Mouse (Mus musculus) urinary bladder, postnatal 14 days (tissue): ENCODE measurements around the gene Parp1.
"Not testable (repeated sequence)": the region's sequence is repeated elsewhere in the genome, so short reads cannot be mapped to it uniquely, and the experiment has no call there.

ENCODE experiments used
- DNase-seq: peaks from one replicate; pipeline ENCODE4 v3.0.0; 2021; ENCODE audit warnings: low spot score

Gene Parp1

DNA sequence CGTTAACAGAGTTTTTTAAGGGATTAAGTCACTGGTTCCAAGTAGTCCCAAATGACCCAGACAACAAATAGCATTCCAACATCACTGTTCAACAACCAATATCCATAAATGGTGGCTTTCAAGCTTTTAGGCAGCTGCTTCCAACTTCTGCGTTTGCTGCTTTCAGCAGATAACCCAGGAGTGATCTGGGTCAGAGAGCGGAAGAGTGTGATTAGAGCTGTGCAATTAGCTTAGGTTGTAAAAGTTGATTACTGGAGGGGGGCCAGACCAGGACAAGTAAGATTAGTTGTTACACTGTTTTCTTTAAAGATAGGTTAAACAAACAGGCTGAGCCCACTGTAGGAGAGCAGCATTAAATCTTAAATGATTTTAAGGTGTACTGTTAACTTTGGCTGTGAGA is 7.5 kb upstream of the Parp1 start:
- no peak for DNase-seq

DNA sequence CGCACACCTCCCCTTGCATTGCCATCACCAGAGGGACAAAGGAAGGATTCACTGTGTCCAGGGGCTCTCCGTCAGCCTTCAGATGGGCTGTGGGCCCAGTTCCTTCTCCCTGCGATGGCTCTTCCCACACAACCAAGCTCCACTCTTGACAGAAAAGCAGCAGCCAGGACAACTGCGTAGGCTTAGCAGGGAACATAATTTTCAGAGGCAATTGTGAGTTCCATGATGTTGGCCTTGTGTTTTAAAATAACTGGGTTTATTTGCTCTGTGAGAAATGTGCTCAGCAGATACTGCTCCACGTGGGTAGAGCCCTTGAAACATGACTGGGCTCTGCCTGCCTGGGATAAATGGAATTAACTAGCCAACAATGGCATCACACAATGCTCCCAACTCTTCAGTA is 3.8 kb upstream of the Parp1 start:
- no peak for DNase-seq

DNA sequence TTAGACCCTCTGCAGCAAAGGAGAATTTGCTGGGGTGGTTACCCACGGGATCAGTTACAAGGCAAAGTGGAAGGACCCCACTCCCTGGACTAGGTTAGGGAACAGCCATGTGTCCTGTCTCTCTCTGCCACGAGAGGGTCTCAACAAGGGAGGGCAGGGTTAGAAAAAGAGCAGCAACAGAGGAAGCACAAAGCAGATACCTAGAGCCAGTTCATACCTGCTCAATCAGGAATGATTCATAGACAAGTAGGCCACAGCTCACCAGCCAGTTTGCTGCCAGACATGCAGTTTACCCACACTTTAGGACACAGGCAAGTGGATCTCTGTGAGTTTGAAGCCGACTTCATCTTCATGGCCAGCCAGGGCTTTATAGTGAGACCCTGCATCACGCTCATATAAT is 963 bp upstream of the Parp1 start:
- DNase-seq = no peak

- DNase-seq = no peak
These were observed 476 bp upstream of the Parp1 start for GRCm38 (mm10) chr1:180568248-180568647.

GRCm38 (mm10) chr1:180569453-180569852 is 729 bp downstream of the Parp1 start:
- no peak for DNase-seq

DNA sequence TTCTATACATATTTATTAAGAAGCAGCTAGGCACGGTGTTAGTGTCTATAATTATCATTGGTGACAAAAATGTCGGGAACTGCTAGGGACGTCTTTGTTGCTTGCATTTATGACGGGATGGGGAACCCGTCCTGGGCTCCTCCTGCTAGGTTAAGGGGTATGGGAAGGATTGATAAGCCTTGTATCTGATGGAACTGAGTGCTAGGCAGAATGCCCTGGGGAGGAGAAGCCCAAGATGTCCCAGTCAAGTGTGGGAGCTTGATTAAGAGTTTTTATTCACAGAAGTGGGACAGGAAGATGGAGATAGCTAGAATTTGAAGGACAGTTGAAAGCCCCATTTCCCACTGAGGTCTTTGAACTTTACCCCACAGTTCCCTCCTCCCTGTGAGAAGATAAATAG is 1.5 kb downstream of the Parp1 start:
- DNase-seq = no peak

- DNase-seq = no peak
These were observed 2.4 kb downstream of the Parp1 start for GRCm38 (mm10) chr1:180571018-180571589.

DNA sequence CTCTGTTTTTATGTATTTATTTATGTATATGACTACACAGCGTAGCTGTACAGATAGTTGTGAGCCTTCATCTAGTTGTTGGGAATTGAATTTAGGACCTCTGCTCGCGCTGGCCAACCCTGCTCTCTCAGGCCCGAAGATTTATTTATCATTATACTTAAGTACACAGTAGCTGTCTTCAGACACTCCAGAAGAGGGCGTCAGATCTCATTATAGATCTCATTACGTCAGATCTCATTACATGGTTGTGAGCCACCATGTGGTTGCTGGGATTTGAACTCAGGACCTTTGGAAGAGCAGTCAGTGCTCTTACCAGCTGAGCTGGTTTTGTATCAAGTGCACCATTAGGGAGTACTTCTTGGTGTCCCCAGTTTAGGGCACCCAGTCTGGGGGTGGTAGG is 3.0 kb downstream of the Parp1 start:
- not testable (repeated sequence) for DNase-seq

- DNase-seq = no peak
These were observed 3.4 kb downstream of the Parp1 start for GRCm38 (mm10) chr1:180572154-180572553.

DNA sequence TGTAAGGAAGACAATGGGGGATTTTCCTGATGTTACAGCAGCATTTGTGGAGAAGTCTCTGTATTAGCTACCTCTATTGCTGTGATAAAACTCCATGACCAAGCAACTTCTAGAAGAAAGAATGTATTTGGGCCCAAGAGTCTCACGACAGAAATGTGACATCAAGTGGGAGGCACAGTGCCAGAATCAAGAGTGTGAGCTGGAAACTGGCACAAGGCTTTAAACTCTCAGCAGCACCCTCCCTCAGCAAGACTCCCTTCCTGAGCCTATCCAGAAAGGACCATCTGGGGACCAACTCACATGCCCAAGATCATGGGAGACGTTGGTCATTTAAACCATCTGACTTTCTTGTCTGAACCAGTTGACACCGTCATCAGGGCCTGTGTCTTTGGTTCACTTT is 7.8 kb downstream of the Parp1 start:
- DNase-seq = no peak

DNA sequence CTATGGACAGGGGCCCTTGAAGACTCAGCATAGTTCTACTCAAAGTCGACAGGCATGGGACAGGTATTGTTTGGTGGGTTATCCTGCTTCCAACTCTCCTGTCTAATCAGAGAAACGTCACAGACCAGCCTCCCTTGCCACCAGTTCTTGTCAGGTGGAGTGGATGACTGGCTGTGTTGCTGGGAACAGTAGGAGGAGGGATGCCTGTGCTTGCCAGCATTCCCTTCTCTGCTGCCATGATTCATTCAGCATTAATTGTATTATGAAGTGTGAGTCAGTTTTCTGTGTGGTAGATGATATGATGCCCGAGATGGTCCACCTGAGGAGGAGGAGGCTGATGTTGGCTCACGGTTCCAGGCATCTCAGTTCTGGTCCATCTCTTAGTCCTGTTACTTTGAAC is 9.1 kb downstream of the Parp1 start:
- no peak for DNase-seq

DNA sequence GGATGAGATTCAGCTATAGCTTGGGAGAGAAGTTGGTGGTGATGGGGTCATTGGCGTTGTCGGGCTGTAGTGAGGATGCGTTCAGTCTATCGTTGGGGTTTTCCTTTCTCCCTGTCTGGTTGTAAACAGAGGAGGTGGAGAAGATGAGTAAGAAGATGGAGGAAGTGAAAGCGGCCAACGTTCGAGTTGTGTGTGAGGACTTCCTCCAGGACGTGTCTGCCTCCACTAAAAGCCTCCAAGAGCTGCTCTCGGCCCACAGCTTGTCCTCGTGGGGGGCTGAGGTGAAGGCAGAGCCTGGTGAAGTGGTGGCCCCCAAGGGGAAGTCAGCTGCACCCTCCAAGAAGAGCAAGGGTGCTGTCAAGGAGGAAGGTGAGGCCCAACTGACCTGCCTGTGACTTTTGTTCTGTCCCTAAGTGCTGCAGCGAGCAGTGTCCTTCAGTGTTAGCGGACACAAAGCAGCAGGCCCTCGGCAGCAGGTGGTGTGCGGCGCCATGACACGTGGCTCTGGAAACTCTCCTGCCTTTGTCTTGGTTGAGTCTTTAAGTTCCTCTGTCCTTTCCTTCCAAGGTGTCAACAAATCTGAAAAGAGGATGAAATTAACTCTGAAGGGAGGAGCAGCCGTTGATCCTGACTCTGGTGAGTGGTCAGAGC is 19.2 kb downstream of the Parp1 start:
- DNase-seq = no peak

- no peak for DNase-seq
These were observed 31.9 kb downstream of the Parp1 start for GRCm38 (mm10) chr1:180600578-180600977.

DNA sequence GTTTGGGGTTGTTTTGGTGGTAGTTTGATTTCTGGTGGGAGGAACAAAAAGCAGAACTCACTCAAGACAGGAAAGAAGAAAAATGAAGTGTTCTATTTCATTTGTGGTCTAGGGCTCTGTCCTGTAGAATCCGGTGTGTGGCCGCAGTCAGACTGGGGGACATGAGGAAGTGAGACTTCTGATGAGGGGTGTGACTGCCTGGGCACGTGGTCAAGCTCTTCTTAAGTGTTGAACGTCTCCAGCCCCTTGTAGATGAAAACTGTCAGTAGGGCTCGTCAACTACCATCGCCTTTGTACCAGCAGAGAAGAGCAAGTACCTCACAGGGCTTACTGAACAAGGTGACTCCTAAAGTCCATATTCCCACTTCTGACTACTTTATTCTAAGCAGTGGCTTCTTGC is 33.1 kb downstream of the Parp1 start:
- no peak for DNase-seq

DNA sequence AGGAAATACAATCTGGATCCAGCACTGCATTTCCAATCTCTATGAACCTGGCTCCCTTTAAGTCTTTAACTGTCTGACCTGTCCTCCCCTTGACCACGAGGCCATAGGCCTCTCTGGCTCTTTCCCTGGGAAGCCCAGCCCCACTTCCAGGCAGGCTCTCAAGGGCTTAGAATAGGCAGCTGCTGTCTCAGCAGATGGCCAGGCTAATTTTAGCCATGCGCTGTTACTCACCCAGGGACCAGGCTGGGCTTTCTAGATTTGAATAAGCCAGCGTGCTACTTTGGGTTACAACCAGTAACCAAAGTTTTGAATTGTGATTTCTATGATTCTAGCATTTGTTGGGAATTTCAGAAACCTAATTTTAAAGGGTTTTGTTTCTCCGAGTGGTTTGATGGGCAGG is 35.9 kb downstream of the Parp1 start:
- DNase-seq = peak; percentile 8

- DNase-seq = no peak
These were observed 37.4 kb downstream of the Parp1 start for GRCm38 (mm10) chr1:180606106-180606505.

- no peak for DNase-seq
These were observed 38.3 kb downstream of the Parp1 start for GRCm38 (mm10) chr1:180606796-180607577.

DNA sequence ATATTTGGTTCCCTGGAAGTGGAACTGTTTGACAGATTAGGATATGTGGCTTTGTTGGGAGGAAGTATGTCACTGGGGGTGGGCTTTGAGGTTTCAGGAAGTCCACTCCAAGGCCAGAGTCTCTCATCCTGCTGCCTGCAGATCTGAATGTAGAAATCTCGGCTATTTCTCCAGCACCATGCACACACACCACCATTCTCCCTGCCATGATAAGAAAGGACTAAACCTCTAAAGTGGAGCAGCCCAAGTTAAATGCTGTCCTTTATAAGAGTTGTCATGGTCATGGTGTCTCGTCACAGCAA is 38.8 kb downstream of the Parp1 start:
- no peak for DNase-seq

DNA sequence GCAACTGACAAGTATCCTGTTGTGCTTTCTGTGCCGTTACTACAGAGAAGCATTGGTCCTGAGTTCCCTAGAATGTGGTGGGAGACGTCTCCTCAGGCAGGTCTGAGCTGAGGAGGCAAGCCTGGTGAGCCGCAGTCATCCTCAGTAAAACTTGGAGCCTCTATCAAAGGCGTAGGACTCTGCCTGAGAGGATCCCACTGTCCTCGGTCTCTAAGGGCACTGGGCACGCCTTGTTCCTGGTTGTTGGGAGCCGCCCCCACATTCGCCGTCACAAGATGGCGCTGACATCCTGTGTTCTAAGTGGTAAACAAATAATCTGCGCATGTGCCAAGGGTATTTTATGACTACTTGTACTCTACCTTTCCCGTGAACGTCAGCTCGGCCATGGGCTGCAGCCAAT is 43.1 kb downstream of the Parp1 start:
- not testable (repeated sequence) for DNase-seq

GRCm38 (mm10) chr1:180616762-180617161 is 48.0 kb downstream of the Parp1 start:
- DNase-seq = no peak

DNA sequence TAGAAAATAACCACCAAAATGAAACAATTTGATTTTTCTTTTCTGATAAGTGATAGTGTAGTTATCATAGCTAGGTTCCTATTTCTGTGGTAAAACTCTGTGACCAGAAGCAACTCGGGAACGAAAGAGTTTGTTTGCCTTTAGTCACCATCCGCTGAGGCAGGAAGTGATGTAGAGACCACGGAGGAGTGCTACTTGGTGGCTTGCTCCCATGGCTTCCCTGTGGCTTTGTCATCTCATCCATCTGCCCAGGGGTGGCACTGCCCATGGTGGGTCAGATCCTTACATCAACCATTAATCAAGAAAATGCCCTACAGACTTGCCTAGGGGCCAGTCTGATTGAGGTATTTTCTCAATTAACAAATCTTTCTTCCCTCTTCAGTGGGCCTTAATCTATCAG is 53.7 kb downstream of the Parp1 start:
- DNase-seq = no peak

- DNase-seq = no peak
These were observed 55.2 kb downstream of the Parp1 start for GRCm38 (mm10) chr1:180623911-180624310.

- no peak for DNase-seq
These were observed 57.4 kb downstream of the Parp1 start for GRCm38 (mm10) chr1:180626141-180626540.

DNA sequence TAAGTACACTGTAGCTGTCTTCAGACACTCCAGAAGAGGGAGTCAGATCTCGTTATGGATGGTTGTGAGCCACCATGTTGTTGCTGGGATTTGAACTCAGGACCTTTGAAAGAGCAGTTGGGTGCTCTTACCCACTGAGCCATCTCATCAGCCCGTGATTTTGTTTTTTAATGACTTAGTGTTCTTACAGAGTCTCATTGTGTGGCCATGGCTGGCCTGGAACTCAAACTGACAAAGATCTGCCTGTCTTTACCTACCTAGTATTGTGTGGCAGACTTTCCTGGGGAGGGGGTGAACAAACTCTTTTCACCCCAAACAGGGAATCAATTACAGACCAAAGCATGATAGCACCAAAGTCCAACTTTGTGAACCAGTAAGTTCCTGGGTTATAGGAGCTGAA is 69.1 kb downstream of the Parp1 start:
- not testable (repeated sequence) for DNase-seq
